Mouse (Mus musculus): ENCODE data around the gene Nav2.

The Nav2 gene

DNA sequence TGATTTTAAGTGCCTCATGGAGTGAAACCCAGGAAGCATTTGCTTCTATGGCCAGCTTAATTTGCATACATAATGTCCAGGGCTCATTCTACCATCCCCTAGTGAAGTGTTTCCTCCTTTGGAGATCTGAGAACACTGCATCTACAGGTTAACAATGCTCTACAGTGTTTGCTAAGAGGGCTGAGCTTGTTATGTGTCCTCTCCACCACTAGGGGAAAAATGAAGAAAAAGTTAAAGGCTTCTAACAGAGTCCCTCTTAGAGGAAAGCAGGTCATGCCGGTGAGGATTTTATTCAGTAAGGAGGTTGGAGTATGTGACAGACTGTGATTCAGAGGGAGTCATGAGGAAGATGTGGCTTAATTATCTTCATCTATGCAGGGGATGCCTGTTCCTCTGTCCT, 103.5 kb downstream of the Nav2 start:
- no peak for DNase-seq

- no peak for DNase-seq
Measured at GRCm38 (mm10) chr7:49014480-49014879, 106.0 kb downstream of the Nav2 start.

DNA sequence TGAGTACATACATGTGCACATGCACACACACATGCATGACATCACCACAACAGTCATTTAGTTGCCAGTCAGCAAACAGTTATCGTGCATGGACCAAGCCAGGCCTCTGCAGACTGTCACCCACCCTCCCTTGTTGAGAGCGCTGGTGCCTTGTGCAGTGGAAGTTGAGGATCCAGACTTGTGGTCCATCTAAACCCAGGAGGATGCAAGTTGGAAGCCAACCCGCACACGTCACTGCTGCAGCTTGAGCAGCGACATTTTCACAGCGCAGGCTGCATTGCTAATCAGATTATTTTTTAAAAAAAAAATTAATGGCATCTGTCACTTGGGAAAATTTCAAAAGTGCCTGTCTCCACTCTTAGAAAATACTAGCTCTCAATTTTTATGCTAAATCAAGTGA, 106.8 kb downstream of the Nav2 start:
- no peak for DNase-seq

- no peak for DNase-seq
Measured at GRCm38 (mm10) chr7:49016088-49016487, 107.6 kb downstream of the Nav2 start.

DNA sequence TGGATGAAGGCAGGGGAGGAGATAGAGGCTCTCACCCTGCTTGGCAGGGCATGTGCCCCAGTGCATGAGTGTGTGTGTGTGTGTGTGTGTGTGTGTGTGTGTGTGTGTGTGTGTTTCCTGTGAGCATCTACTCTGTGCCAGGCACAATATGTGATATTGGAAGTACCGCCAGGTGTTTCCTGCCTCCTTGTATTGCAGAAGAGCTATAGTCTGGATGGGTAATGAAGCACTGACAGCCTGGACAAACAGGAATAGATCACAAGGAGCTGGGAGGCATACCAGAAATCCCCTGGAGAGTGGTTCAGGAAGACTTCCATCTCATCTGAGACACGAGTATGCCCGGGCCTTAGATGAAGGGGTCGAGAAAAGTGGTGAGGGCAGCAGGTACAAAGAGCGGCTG, 109.3 kb downstream of the Nav2 start:
- no peak for DNase-seq

DNA sequence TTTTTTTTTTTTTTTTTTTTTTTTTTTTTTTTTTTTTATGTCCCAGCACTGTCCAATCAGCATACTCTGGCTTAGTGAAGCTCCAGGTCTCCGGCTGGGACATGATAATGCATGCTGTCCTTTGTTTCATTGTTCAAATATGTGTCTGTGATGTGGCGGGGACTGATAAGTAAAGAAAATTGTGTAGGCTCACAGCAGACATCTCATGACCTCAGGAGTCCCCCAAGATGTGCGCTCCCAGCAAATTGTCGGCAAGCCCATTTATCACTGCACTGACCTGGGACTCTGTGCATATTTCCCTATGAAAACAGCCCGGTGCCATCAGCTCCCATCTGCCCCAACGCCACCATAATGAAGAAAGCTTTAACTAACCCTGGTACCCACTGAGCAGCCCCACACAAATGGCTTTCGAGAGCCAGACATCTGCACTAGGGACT, 110.0 kb downstream of the Nav2 start:
- DNase-seq: no peak

DNA sequence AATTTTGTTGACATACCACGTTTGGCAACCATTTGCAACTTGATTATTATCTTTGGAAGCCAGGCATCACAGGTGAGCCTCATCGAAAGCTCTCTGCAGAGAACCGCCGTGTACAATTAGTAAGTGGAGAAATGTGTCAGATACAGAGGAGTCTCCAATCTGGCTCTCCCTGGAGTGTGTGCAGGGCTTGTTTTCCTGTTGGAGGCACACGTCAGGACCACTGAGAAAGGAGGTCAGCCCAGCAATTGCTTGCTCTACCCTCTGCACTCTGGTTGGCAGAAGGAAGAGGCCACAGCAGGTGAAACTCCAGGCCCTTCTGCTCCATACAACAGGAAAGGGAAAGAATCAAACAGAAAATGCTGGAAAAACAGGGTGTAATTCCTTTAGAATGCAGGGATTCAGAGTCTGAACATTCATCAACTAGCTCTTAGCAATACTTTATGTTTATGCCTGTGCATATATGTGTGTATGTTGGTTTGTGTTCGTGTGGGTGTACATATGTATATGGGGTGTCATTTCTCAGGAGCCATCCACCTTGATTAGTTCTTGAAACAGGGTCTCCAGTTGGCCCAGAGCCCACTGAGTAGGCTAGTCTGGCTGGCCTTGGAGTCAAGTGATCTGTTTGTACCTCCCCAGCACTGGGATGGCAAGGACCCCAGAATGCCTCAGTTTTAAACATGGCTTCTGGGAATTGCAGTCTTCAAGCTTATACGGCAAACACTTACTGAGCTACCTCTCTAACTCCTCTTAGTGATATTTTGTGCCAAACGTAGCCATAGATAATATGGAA, 116.7 kb downstream of the Nav2 start:
- DNase-seq: peak; percentile 71

DNA sequence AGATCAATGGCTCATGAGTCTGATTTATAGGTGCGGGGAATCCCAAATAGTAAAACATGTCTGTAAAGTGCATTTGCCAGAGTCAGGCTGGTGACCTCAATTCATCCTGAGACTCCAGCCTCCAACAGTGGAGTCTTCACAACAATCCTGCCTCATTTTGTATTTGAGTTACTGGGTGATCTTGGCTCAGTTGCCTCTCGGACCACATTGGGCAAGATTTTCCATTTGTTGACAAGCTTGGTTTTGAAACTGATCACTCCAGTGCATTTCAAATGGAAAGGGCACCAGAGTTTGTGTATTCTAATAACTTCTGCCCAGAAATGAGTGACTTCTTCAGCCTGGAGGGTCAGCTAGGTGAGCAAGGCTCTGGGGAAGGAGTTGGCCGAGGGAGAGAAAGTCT, 117.5 kb downstream of the Nav2 start:
- no peak for DNase-seq

GRCm38 (mm10) chr7:49026466-49026865, 118.0 kb downstream of the Nav2 start:
- no peak for DNase-seq

- no peak for DNase-seq
Measured at GRCm38 (mm10) chr7:49029282-49030012, 120.9 kb downstream of the Nav2 start.

DNA sequence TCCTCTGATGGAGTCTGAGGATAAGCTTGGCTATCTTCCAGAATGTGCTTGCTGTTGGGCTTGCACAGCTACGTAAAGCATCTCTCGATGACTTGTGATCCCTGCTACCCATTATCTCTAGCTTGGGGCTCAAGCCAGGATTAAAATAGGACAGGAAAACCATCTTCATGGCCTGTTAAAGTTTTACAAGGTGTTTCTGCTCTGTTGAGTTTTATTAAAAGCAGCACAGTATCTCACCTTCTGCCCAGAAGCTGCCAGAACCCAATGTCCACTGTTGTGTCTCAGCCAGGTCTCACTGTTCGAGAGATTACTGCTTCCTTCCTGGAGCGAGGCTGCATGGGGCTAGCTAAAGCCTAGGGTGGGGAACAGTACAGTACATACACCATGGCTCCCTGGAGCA, 123.7 kb downstream of the Nav2 start:
- no peak for DNase-seq

DNA sequence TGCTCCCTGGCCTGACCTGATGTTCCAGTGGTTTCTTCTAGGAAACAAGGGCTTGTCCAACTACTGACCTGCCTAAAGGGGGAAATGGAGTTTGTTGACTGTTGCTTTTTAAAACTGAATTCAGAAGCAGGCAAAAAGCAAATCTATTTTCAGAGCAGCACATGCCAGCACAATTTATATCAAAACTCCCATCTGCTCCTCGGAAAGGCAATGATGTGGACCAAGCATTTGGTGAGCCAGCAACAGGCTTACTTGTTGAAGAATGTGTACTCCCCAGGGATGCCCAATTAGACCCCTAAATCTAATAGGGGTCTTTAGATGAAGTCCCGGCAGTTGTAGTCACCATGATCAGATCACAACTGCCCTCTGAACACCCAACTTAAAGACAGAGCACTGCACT, 125.7 kb downstream of the Nav2 start:
- no peak for DNase-seq

DNA sequence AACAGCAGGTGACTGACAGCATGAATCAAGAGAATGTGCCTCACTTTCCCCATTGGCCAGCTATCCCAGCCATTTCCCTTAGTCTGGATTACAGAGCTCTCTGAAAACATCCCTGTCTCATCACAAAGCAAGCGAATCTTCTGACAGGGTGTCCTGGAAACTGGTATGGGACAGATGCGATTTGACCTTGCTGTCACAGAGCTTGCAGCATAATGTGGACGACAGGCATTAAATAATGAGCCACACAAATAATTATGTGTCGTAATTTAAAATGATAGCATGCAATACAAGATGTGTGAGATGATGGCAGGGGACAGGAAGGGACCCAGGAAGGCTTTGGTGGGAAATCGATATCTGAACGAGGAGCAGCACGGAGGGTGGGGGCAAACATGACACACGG, 131.6 kb downstream of the Nav2 start:
- no peak for DNase-seq

- DNase-seq: no peak
Measured at GRCm38 (mm10) chr7:49041334-49042070, 133.0 kb downstream of the Nav2 start.

DNA sequence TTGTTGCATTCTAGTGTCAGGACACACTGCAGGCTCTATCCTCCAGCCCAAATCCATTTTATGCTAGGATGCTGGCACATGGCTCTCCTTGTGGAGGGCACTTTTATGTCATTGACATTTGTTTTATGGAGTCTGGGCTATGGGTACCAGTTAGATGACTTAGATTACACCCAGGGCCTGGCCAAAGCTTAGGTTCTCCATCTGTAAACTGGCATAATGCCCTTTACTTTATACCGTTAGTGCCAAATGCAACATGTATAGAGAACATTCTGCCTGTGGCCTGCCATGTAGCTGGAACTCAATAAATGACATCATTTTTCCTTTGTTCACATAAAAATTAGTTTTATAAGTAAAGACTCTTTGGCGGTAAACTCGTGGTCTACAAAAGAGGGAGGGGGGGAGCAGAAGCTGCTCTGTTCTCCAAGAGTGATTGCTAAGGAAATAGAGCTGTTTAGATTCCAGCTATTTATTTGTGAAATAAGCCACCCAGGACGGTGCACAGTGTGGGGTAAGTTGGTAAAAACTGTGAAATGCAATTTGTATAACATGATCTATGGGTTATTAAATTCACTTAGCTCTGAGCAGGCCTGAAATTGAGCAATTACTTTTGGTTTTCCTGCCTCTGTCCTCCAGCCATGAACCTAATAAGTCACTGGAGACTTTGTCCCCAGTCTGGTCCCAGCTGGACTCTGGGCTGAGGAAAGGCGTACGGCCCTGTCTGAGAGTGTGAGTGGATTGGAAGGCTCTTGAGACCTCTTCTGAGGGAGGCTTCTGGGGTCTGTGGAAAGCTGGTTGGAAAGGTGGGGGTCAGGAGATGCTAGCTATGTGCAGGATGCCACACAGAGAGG, 137.2 kb downstream of the Nav2 start:
- DNase-seq: no peak

- DNase-seq: no peak
Measured at GRCm38 (mm10) chr7:49046347-49046989, 138.0 kb downstream of the Nav2 start.

DNA sequence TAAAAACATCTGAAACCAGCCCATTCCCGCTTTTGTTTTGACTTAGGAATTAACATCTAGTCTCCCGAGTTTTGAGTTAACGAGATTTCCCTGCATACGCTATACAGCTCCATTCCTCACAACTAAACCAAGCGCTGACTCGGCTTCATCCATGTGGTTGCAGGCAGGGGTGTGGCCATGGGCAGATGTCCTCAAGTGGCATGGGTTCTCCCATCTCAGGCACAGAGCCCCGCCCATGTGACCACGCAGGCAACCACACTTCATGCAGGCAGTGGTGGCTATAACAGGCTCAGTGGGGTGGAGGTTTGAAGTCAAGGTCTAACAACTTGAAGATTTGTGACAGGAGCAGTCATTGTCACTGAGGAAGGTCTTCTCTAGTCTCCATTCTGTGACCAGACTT, 138.8 kb downstream of the Nav2 start:
- DNase-seq: no peak

GRCm38 (mm10) chr7:49052871-49053618, 144.5 kb downstream of the Nav2 start:
- DNase-seq: no peak

DNA sequence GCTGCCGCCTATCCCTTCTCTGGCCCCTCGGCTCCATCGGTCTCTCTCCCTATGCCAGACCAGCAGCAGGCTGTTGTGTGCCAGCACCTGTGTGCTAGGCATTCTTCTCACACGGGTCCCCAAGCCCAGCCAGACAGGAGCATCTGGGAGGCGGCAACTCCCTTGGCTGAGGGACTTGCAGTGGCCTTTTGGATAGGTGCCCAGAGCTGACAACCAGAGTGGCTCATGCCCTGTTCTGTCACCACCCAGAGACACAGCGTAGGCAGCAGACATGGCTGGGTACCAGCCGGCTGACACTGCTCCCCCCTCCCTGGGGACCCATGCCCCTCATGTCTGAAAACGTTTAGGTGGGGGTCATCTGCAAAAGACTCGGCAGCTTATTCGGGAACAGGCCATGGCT, 146.8 kb downstream of the Nav2 start:
- DNase-seq: peak; percentile 24

GRCm38 (mm10) chr7:49058304-49059012, 149.9 kb downstream of the Nav2 start:
- DNase-seq: no peak

All from cerebellum, adult 8-10 months (tissue).